Comparison of ENCODE assay signal across 8 mouse cellular contexts in genomic region chr11:103171703-103172391, GRCm38 (mm10). TPM values are rescaled to one million over a fixed set of nuclear protein-coding genes. Genes with fewer than 3 reads are reported as not detected.
DNase-seq lines count a peak whose midpoint lies in the region; ATAC-seq and TF ChIP-seq lines count a peak whose summit lies in the region.

No protein-coding gene starts in this region.

- no peaks in the 10 kb centered on the region for H3K9me3 ChIP-seq in heart, embryonic 11.5 days (replicated peaks; ENCODE audit: control insufficient read depth, low read length)
- no peaks in the 10 kb centered on the region for H3K9me3 ChIP-seq in kidney, embryonic 16.5 days (ENCODE audit: low read length)
- no peaks in the 10 kb centered on the region for H3K9me3 ChIP-seq in neural tube, embryonic 13.5 days

- H3K36me3 ChIP-seq in heart, embryonic 11.5 days (ENCODE audit: control insufficient read depth, insufficient read depth, low read length) = no peaks in the 10 kb centered on the region
- no peaks in the 10 kb centered on the region for H3K36me3 ChIP-seq in kidney, embryonic 16.5 days (ENCODE audit: insufficient read depth, low read length)
- H3K36me3 ChIP-seq in neural tube, embryonic 13.5 days = no peaks in the 10 kb centered on the region

- H3K4me2 ChIP-seq in heart, embryonic 11.5 days = peak overlapping the region; percentile 85
- peak overlapping the region; percentile 99 for H3K4me2 ChIP-seq in kidney, embryonic 16.5 days (replicated peaks; ENCODE audit: low read depth, low read length)
- peak overlapping the region; percentile 82 for H3K4me2 ChIP-seq in neural tube, embryonic 13.5 days

- 63% methylated on average over 9 of the region's 9 CpGs for WGBS in cerebellum, adult 2 months
- 48% methylated on average over 9 of the region's 9 CpGs for WGBS in heart, embryonic 11.5 days (ENCODE audit: insufficient replicate concordance)
- WGBS in kidney, embryonic 16.5 days = 44% methylated on average over 9 of the region's 9 CpGs
- WGBS in neural tube, embryonic 13.5 days = 51% methylated on average over 9 of the region's 9 CpGs

- H3K27me3 ChIP-seq in cerebellum, adult 2 months (ENCODE audit: control insufficient read depth, insufficient read depth, low read length) = no peaks in the 10 kb centered on the region
- peaks cover 46% of the 10 kb centered on the region for H3K27me3 ChIP-seq in heart, embryonic 11.5 days (ENCODE audit: control insufficient read depth, insufficient read depth, low read length)
- H3K27me3 ChIP-seq in kidney, embryonic 16.5 days (ENCODE audit: insufficient read depth, low read length) = peaks cover 24% of the 10 kb centered on the region
- H3K27me3 ChIP-seq in neural tube, embryonic 13.5 days = peaks cover 71% of the 10 kb centered on the region

- peaks cover 19% of the 10 kb centered on the region for H3K4me1 ChIP-seq in cerebellum, adult 2 months (ENCODE audit: control insufficient read depth, insufficient read depth, low read length)
- H3K4me1 ChIP-seq in heart, embryonic 11.5 days (ENCODE audit: control insufficient read depth, insufficient read depth, low read length) = peaks cover 18% of the 10 kb centered on the region
- peaks cover 20% of the 10 kb centered on the region for H3K4me1 ChIP-seq in kidney, embryonic 16.5 days (ENCODE audit: insufficient read depth, low read length)
- H3K4me1 ChIP-seq in neural tube, embryonic 13.5 days (replicated peaks) = peaks cover 25% of the 10 kb centered on the region

- peak in 1 of 2 experiments; percentile 34 for DNase-seq in cerebellum, adult 2 months
- DNase-seq in cerebellum, postnatal 36 days = no peak
- DNase-seq in B cell, adult 2 months = peak; percentile 44 to 48
- DNase-seq in right cerebral cortex, adult 18-20 months = no peak

- no peak for ATAC-seq in heart, embryonic 11.5 days (replicated peaks; ENCODE audit: insufficient number of reproducible peaks, low FRiP score, low TSS enrichment)
- ATAC-seq in kidney, embryonic 16.5 days (ENCODE audit: low FRiP score, low TSS enrichment) = peak; percentile 64
- ATAC-seq in neural tube, embryonic 13.5 days (ENCODE audit: low read depth) = no peak
- ATAC-seq in erythroblast, adult 5-6 weeks (replicated peaks; ENCODE audit: low FRiP score, poor library complexity, severe bottlenecking) = no peak

- no peak overlapping the region for H3K9ac ChIP-seq in heart, embryonic 11.5 days (ENCODE audit: low read depth, low read length)
- peak overlapping the region; percentile 79; the same call in 1 of the 2 replicates for H3K9ac ChIP-seq in kidney, embryonic 16.5 days (replicated peaks; ENCODE audit: low read length)
- H3K9ac ChIP-seq in neural tube, embryonic 13.5 days = peak overlapping the region; percentile 76

- H3K27ac ChIP-seq in cerebellum, adult 2 months (ENCODE audit: insufficient read depth, low read length) = 0 out of 2 replicates have a peak overlapping the region, but pooled peaks have one; percentile 37
- H3K27ac ChIP-seq in heart, embryonic 11.5 days (ENCODE audit: low read depth, low read length) = no peak overlapping the region
- H3K27ac ChIP-seq in kidney, embryonic 16.5 days (ENCODE audit: low read length) = peak overlapping the region; percentile 44
- H3K27ac ChIP-seq in neural tube, embryonic 13.5 days (replicated peaks) = no peak overlapping the region

- TF ChIP-seq POLR2A in cerebellum, adult 2 months (IDR thresholded peaks at IDR 0.05; ENCODE audit: borderline replicate concordance, insufficient read depth, low read length) = no peak

- no peak for TF ChIP-seq CTCF in cerebellum, adult 2 months (IDR thresholded peaks at IDR 0.05; ENCODE audit: borderline replicate concordance, insufficient read depth, low read depth, low read length)

- H3K4me3 ChIP-seq in cerebellum, adult 2 months (replicated peaks; ENCODE audit: insufficient read depth, low read depth, low read length) = peak overlapping the region; percentile 71
- peak overlapping the region; percentile 57; the same call in 1 of the 2 replicates for H3K4me3 ChIP-seq in heart, embryonic 11.5 days (ENCODE audit: low read depth, low read length)
- peak overlapping the region; percentile 64 for H3K4me3 ChIP-seq in kidney, embryonic 16.5 days (ENCODE audit: low read length)
- peak overlapping the region; percentile 64 for H3K4me3 ChIP-seq in neural tube, embryonic 13.5 days

RNA-seq across cellular contexts. Expression of gene Fmnl1, which starts 0.9 kb away (rescaled TPM):
- polyA plus RNA-seq in cerebellum, adult 2 months (2012; rRNA removed) = 63.7 and 71.1 TPM in 2 replicates
- polyA plus RNA-seq in heart, embryonic 11.5 days (2014; fragmentation: Nextera tagmentation; extraction: Ambion mirVana) = 0.79 and 1.1 TPM in 2 replicates
- 2.4 and 3.4 TPM in 2 replicates for polyA plus RNA-seq in kidney, embryonic 16.5 days (2015; fragmentation: Nextera tagmentation; extraction: Ambion mirVana)
- 3.0 and 4.2 TPM in 2 replicates for polyA plus RNA-seq in neural tube, embryonic 13.5 days (2015; fragmentation: Nextera tagmentation; extraction: Ambion mirVana)
- total RNA-seq in erythroblast, adult 5-6 weeks (2015; ENCODE audit: low replicate concordance) = 70.7 and 93.0 TPM in 2 replicates
- total RNA-seq in erythroblast, adult 5-6 weeks (2017; ENCODE audit: low replicate concordance) = 8.6 and 16.9 TPM in 2 replicates

RNA-seq across cellular contexts. Expression of gene 1700023F06Rik, which starts 36.5 kb away (rescaled TPM):
- 9.4 and 10.0 TPM in 2 replicates for polyA plus RNA-seq in cerebellum, adult 2 months (2012; rRNA removed)
- not detected in 2 replicates for polyA plus RNA-seq in heart, embryonic 11.5 days (2014; fragmentation: Nextera tagmentation; extraction: Ambion mirVana)
- 0.27 and 0.82 TPM in 2 replicates for polyA plus RNA-seq in kidney, embryonic 16.5 days (2015; fragmentation: Nextera tagmentation; extraction: Ambion mirVana)
- polyA plus RNA-seq in neural tube, embryonic 13.5 days (2015; fragmentation: Nextera tagmentation; extraction: Ambion mirVana) = 0.72 and 0.95 TPM in 2 replicates
- not detected in 2 replicates for total RNA-seq in erythroblast, adult 5-6 weeks (2015; ENCODE audit: low replicate concordance)
- not detected in 2 replicates for total RNA-seq in erythroblast, adult 5-6 weeks (2017; ENCODE audit: low replicate concordance)

RNA-seq across cellular contexts. Expression of gene Hexim2, which starts 39.6 kb away (rescaled TPM):
- 20.9 and 23.0 TPM in 2 replicates for polyA plus RNA-seq in cerebellum, adult 2 months (2012; rRNA removed)
- polyA plus RNA-seq in heart, embryonic 11.5 days (2014; fragmentation: Nextera tagmentation; extraction: Ambion mirVana) = 3.5 and 5.6 TPM in 2 replicates
- polyA plus RNA-seq in kidney, embryonic 16.5 days (2015; fragmentation: Nextera tagmentation; extraction: Ambion mirVana) = 11.3 and 11.8 TPM in 2 replicates
- 17.3 and 17.6 TPM in 2 replicates for polyA plus RNA-seq in neural tube, embryonic 13.5 days (2015; fragmentation: Nextera tagmentation; extraction: Ambion mirVana)
- total RNA-seq in erythroblast, adult 5-6 weeks (2015; ENCODE audit: low replicate concordance) = 0.96 and 3.1 TPM in 2 replicates
- 2.4 and 9.5 TPM in 2 replicates for total RNA-seq in erythroblast, adult 5-6 weeks (2017; ENCODE audit: low replicate concordance)

RNA-seq across cellular contexts. Expression of gene Spata32, which starts 46.4 kb away (rescaled TPM):
- polyA plus RNA-seq in cerebellum, adult 2 months (2012; rRNA removed) = 2.7 and 3.2 TPM in 2 replicates
- not detected in 2 replicates for polyA plus RNA-seq in heart, embryonic 11.5 days (2014; fragmentation: Nextera tagmentation; extraction: Ambion mirVana)
- polyA plus RNA-seq in kidney, embryonic 16.5 days (2015; fragmentation: Nextera tagmentation; extraction: Ambion mirVana) = not detected in 2 replicates
- 0.17 and 0.28 TPM in 2 replicates for polyA plus RNA-seq in neural tube, embryonic 13.5 days (2015; fragmentation: Nextera tagmentation; extraction: Ambion mirVana)
- total RNA-seq in erythroblast, adult 5-6 weeks (2015; ENCODE audit: low replicate concordance) = not detected in 2 replicates
- total RNA-seq in erythroblast, adult 5-6 weeks (2017; ENCODE audit: low replicate concordance) = not detected in 2 replicates

RNA-seq across cellular contexts. Expression of gene Hexim1, which starts 55.8 kb away (rescaled TPM):
- polyA plus RNA-seq in cerebellum, adult 2 months (2012; rRNA removed) = 25.5 and 28.8 TPM in 2 replicates
- polyA plus RNA-seq in heart, embryonic 11.5 days (2014; fragmentation: Nextera tagmentation; extraction: Ambion mirVana) = 4.2 and 4.4 TPM in 2 replicates
- 5.5 and 6.6 TPM in 2 replicates for polyA plus RNA-seq in kidney, embryonic 16.5 days (2015; fragmentation: Nextera tagmentation; extraction: Ambion mirVana)
- 3.6 and 3.9 TPM in 2 replicates for polyA plus RNA-seq in neural tube, embryonic 13.5 days (2015; fragmentation: Nextera tagmentation; extraction: Ambion mirVana)
- 14.8 and 15.9 TPM in 2 replicates for total RNA-seq in erythroblast, adult 5-6 weeks (2015; ENCODE audit: low replicate concordance)
- total RNA-seq in erythroblast, adult 5-6 weeks (2017; ENCODE audit: low replicate concordance) = 27.9 and 36.7 TPM in 2 replicates

Comparison
In these comparisons a context has a peak if more than half of its experiments do, and no peak if none do; other contexts are left out.
1. DNase-seq: peak in B cell, adult 2 months (2 of 2); none in cerebellum, postnatal 36 days (0 of 2) and right cerebral cortex, adult 18-20 months (single experiment).
2. H3K27ac ChIP-seq: peak in cerebellum, adult 2 months (single experiment) and kidney, embryonic 16.5 days (single experiment); none in heart, embryonic 11.5 days (single experiment) and neural tube, embryonic 13.5 days (single experiment).
3. RNA of gene Fmnl1, which starts 0.9 kb away (polyA plus RNA-seq): 63.7 to 71.1 TPM in cerebellum, adult 2 months; 3.0 to 4.2 TPM in neural tube, embryonic 13.5 days, 2.4 to 3.4 TPM in kidney, embryonic 16.5 days and 0.79 to 1.1 TPM in heart, embryonic 11.5 days; every median in the first group is over 10 times any median in the second.
4. Peak in every context shown above with its lines, with median percentiles within 50 percentile points of each other: H3K4me3 ChIP-seq and H3K4me2 ChIP-seq.